Mouse (Mus musculus) embryo, embryonic 10.5 days (tissue): ENCODE data around the gene Usp6nl.

Experiments used
- DNase-seq: peaks from one replicate; pipeline ENCODE4 v3.0.0-alpha.2; 2015; ENCODE audit warnings: low spot score

The Usp6nl gene

DNA sequence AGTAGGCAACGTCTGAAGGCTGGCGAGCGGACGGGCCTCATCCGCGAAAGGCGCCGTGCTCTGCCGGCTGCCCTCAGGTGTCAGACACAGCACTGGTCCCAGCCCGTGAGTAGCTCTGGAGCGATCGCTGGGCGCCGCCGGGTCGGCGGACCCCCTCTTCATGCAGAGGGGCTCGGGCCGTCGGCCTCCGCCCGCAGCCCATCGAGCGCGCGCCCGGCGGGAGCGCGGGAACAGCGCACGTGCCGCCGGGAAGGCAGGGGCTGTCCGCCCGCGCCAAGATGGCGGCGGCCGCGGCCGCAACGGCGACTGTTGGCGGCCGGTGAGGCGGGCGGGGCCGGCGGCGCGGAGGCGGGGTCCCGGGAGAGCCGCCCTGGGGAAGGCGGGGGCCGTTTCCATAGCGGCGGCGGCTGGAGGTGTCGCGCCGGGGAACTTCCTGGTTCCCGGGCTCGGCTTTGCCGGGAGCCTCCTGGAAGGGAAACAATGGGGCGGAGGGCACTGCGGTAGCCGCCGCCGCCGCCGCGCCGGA lies at the start of gene Usp6nl:
Gene Usp6nl, plus strand, starts transcription at position 292 of the 526 bp plus-strand sequence.
- peak; percentile 80 for DNase-seq

DNA sequence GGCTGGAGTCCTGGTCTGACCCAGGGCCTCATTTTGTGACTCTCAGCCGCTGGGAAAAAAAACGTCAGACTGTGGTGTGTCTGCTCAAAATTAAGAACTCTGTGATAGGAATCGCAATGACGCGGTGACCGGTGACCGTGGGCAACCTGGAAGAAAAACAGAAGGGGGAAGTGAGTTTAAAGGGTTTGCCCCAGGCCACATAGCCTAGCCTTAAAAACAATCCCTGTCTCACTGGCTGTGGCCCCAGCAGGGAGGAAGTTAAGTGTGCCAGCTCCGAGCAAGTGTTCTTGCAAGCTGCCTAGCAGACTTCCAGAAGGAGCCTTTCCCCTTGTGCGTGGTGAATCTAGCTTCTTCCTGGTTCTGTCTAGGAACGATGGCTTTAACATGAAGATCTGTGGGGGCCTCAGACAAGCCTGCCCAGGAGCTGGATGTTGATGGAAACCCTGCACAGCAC lies 49.0 kb upstream of the Usp6nl start:
- peak; percentile 45 for DNase-seq

DNA sequence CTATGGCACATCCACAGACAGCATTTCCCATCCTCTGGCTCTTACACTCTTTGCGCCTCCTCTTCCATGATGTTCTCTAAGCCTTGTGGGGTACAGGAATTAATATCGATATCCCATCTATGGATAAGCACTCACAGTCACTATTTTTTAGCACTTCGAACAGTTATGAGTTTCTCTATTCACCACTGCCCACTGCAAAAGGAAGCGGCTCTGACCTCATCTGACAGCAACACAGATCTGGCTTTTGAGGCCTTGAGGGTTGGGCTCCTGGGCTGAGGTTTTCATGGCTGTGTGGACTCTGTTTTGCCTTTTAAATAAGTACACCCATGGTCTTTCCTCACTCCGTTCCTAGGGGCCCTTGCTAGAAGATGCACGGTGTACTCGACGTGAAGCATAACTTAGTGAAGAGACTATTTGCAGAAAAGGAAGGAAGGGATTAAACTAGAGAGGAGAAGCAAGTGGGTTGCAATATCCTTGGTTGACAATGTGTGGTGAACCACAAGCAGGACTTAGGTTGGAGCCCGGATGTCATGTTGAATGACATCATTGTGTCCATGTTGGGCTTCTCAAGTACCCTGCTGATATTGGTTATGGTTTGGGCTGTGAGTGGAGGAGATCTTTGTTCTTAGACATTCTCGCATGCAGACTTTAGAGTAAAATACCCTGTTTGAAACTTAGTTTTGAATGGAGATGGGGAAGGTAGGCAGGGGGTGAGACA lies 43.5 kb upstream of the Usp6nl start:
- no peak for DNase-seq

DNA sequence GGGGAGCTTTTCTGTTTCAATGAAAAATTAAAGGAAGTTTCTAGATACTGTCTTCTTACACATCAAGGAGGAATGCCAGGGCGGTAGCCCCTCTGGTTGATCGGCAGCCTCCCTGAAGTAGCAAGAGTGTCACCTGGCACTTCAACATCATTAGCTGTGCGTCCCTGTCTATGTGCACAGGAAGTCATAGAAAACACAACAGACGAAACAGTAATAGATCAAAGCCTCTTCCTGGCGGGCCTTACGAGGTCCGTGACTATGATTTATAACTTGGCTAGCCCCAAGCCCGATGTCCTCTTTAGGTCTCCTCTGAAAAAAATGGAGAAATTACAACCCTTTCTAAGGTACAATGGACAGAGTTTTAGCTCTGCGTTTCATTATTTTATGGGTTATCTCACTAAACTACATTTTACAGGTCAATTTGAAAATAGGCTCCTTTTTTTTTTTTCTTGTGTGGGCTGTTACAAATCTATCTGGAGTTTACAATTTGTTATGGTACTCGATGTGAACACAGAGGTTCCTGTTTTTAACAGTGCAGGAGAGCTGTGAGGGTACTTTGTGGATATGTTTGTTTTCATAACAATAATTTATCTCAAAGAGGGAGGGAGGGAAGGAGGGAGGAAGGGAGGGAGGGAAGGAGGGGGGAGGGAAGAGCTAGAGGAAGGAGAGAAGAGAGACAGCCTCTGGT lies 42.7 kb upstream of the Usp6nl start:
- no peak for DNase-seq

DNA sequence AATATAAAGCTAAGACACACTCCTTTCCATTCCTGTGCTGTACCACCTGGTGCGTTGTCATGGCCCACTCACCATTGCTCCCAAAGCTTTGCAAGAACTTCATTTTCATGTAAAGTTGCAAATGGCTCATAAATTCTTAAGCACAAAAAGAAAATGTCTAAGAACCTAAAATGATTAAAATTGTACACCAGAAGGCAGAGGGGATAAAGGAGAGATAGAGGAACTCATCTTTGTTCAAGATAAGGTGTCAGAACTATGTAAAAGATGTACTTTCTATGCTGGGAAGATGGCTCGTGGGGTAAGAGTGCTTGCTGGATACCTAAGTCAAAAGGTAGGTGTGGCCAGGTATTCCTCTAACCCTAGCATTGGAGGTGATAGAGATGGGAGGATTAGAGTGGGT lies 38.9 kb upstream of the Usp6nl start:
- DNase-seq, result no peak

DNA sequence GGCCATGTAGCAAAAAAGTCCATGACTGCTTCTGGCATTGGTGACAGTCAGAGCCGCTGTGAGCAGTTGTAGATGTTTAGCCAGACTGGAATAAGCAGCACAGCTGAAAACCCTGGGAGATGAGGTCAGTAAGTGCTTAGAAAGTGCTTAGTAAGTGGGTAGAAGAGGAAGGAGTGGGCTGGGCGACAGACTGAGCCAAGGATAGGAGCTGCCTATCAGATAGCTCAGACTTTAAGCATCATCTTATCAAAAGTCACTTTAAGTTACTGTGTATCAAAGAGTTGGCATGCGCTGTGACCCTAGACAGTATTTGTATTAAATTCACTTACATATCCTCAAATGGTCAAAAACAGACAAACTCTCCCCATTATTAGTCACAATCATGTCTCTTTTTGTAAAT lies 37.7 kb upstream of the Usp6nl start:
- DNase-seq, result no peak

DNA sequence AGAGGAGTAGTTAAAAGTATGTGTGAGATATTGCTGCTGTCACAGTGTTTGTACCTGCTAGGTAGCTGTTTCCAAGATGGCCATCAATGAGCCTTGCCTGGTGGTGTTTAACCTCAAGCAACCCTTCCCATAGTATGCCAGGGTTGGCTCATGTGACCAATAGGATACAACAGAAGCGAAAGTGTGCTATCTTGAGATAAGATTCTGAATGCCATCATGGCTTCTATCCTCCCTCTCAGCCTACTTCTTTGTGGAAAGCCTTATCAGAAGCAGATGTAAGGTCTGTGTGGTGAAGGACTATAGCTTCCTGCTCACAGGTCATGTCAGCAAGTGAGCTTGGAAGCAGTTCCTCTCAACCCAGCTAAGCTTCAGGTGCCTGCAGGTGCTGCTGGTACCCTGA lies 36.7 kb upstream of the Usp6nl start:
- DNase-seq, result no peak

DNA sequence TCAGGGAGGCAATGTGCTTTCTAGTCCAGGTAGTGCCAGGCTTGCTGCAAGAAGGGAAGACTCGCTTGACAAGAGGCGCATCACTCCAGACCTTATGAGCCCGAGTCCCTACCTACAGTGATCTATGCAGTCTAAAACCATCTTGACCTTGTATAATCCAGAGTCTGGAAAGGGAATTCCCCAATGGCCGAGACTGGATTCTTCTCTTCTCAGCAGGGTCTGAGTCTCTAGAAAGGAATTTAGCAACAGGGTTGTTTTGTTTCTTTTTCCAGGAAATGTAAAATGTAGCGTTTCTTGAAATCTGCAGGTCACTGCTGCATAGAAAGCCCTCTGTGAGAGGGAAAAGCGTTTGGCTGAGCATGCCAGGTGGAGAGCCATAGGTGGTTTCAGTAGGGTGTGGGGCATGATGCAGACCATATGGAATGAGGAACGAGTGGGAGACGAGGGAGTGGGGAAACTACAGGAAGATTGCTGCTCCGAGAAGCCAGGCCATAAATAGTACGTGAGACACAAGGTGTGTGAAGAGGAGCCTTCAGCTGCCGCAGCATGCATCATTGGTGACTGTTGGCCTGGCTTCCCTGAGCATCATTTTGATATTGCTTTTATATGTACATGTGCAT lies 28.5 kb upstream of the Usp6nl start:
- DNase-seq, result no peak

DNA sequence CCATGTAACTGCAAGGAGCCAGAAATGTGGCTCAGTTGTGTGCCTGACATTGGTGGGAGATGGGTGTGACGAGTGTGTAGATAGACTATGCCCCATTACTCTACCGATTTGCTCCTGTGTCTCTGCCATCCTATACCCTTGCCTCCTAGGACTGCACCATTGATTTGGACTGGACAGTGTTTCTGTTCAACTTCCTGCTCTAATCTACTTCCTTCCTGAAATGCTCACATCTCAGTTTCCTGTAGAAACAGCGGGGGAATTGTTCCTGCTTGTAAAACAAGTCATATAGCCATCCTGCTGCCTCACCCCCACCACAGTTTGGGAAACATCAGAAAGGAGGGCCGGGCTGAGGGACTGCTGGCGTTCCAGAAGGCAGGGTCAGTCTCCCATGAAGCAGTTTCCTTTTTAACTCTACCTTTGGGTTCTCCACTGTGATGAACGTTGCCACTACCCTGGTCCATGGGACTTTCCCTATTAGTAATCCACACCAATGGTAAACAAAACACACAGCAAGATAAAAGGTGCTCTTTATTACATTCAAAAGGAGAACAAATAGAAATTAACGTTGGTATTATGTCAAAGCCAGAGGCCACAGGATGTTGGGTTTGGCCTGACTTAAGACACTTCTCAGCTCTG lies 27.4 kb upstream of the Usp6nl start:
- no peak for DNase-seq

DNA sequence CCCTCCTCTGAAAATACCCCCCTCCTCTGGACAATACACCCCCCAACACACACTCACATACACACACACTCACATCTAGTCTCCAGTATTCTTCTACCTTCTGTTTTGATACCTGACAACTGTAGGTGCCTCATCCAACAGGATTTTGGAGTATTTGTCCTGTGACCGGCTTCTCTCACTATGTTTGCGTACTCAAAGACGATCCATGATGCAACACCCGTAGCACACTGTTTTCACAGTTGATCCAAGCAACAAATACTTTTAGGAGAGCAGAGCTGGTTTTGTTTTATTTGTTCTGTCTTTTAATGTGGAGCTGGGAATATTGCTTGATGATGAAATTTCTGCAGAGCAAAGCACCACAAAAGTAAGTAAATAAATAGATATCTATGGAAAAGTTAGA lies 17.7 kb upstream of the Usp6nl start:
- DNase-seq, result no peak

DNA sequence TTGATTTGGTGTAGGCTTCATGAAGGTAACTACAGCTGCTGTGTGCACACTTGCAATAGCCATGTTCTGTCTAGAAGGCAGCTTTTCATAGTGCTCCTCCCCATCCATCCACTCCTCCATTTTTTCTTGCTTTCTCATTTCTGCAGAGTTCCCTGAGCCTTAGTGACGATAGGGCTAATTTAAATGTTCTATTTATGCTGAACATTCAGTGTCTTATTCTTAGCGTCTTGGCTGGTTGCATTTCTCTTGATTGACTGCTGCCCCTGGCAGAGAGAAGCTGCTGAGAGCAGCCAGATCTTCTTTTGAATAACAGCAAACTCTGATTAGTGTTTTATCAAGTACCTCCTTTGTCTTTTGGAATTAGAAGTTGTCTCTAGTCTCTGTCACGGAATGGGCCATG lies 15.6 kb upstream of the Usp6nl start:
- no peak for DNase-seq

DNA sequence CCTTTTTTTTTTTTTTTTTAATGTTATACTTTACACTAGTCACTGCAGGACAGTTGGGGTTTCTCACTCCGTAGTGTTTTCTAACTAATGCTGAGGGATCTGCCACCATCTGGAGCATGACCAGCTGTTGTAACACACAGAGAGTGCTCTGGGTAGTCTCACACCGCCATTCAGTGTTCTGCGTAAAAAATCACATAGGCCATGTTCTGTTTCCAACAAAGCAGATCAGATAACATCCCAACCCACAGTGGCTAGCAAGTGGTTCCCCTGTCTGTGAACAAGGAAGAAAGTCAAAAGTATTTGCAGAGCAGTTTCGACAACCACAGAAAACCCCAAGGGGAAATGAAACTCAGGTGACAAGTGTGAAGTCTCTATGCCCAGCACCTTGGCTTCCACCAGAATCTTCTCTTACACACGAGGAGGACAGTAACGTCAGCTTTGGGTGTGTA lies 13.1 kb upstream of the Usp6nl start:
- no peak for DNase-seq

DNA sequence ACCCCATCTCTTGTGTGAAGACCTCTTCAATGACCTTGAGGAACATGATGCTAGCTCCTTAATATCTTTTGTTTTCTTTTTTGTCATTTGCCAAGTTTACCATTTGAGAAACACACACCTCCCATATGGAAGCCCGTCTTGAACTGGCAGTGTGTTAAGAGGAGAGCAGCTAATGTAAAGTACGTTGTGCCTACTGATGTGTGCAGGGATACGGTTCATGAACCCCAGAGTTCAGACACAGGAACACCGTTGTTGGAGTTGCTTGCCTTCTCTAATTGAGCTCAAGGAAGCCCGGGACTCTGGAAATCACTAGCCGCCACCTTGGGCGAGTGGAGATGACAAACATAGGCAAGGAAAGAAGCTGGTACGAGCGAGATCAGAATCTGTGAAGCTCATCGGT lies 9.7 kb upstream of the Usp6nl start:
- no peak for DNase-seq

DNA sequence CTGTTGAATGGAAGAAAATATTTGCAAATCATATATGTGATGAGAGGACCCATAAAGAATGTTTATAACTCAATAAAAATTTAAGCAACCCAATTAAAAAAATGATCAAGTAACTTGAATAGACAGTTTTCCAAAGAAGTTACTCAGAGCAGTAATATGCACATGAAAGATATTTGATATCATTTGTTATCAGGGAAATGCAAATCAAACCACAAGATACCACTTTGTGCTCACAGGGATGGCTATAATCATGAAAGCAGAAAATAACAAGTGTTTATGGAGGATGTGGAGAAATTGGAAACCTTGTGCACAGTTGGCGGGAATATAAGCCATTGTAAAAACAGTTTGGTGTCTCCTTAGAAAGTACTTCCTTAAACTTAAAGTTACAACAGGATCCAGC lies 8.7 kb upstream of the Usp6nl start:
- DNase-seq, result no peak

DNA sequence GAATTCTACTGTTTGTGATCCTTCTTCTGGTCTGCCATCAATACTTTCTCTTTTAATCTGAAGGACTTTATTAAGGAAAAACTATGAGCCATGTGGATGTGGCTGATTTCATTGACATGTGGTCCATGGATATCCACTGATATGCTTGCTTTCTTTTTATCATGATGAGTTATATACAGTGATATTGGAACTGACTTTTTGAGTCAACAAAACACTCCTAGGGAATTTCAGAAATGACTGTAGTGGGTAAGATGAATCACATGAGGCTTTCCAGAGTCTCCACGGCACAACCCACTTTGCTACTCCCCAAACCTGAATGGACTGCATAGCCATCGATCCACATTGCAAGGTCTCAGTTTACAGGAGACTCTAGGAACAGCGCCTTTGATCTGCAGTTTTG lies 2.3 kb upstream of the Usp6nl start:
- DNase-seq, result no peak

DNA sequence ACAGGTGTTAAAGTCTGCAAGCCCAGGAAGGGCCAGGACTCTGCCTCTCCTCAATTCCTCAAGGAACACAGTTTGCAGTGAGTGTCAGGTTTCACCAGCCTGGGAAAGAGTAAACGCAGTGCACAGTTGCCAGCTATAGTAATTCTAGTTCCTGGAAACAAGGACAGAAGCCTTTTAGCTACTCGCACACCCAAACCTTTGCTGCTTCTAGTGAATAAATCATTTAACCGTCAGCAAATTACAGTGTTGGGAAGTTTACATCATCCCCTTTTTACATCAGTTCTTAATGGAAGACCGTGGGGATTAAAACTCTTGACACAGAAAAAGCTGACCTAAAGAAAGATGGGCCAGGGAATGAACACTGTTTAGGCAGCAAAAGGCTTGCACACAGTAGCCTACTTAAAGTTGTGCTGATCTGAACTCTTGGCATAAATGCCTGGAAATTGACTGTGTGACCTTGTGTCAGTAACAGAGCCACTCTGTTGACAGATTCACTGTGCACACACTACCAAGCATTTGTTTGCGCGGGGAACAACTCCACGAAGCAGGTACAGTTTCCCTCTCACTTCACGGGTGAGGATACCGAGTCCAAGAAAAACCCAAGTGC lies 595 bp upstream of the Usp6nl start:
- peak; percentile 71 for DNase-seq

DNA sequence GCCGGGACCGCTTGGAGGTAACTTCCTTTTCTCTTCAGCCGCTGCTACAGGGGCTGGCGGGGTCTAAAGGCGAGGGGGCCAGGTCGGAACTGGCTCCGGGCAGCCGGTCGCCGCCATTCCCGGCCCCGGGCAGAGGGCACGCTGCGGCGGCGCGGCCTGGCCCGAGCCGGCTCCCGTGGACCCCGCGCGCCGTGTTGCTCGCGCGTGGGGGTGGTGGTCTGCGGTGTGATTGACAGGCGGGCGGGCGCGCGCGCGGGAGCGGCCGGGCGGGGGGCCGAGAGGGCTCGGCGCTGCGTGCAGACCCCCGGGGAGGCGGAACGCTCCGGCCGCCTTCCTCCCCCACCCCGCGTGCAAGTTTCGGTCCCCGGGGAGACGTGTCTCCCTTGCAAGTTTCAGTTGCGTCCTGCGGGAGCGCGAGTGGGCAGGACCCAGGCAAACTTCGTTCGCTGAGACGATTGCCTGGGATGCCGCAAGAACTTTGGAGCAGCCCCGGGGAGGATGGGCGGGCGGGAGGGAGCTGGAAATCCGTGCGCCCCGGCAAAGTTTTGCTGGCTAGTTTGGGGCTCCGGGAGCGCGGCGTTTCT lies 563 bp downstream of the Usp6nl start:
- DNase-seq, result peak; percentile 55

DNA sequence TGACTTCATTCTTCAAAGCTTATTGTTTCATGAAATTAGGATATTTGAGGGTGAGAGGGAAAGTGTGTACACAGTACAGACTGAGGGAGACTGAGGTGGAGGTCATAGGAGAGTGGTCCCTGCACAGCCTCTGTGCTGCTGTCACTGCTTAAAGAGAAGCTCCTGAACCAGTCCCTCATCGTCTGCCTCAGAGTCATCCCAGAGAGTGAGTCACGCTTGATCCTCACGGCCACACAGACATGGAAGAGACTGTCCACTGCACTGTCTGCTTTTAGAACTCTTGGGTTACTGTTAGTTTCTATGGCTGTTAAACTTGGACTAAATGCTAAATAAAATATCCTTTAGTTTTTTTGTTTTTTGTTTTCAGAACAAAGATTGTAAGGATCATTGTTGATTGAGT lies 3.2 kb downstream of the Usp6nl start:
- no peak for DNase-seq

DNA sequence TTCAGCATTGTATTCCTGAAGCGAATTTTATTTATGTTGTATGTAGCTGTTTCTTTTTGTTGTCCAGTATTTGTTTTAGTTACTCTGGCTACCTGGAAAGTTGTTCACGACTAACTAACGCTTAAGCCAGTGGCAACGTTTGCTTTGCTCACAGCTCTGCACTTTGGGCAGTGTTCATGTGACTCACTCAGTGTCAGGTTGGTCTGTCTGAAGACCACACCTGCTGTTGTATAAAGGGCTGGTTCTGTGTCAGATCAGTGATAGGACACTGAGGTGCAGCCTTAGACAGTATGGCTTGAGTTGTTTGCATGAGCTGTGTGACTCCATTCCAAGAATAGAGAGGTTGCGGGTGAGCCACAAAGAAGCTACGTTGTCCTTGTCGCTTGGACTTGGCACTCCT lies 6.5 kb downstream of the Usp6nl start:
- no peak for DNase-seq

DNA sequence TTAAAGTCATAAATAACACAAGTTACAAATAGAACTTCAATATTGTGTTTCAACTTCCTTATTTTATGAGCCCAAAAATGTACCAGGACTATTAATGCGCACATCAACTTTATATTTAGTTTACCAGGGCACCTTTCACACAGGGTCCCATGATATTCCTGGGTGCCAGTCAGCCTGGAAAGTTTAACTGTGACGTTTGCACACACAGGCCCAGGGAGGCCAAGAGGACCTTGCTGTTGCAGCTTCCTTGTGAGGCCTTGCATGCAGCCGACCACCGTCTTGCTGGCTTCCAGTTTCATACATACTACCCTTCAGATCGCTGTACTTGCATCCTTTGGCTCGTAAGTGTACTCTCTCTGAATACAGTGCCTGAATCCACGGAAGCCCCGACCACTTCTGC lies 8.3 kb downstream of the Usp6nl start:
- no peak for DNase-seq

DNA sequence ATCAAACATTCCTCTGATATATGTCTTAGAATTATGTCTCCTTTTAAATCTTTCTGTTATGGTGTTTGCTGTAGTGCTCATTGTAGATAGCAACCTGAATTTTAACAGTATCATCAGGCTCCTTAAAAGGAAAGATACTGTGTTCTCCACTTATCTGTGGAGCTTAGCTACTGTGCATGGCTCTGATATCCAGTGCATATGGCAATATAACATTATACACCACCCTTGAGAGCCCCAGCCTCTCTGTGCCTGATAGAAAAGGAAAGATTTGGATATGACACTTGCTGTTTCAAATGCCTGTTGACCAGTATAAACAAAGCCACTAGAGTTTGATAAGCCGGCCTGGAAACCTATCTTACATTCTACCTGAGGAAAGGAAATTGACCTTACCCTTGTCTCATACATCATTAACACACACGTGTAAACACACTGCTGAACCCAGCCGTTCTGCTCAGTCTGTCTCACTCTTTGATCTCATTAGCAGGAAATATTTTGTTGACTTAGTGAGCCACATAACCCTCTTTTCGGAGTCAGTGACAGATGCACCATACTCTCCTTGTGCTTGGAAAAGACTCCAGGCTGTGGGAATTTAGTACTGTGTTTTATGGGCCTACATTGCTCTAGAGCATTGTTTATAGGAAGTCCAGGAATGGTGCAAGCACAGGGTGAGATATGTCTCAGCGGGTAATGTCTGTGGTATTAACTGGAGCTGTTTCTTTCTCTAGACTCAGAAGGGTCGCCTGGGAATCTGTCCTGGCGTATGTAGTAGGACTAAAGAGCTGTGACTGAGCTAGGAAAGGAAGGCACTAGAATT lies 9.1 kb downstream of the Usp6nl start:
- no peak for DNase-seq
